Mouse (Mus musculus) kidney, postnatal 0 days (tissue): ENCODE data around the gene Med6. TPM values are rescaled to one million over a fixed set of nuclear protein-coding genes. Genes with fewer than 3 reads are reported as not detected.
A peak's percentile ranks its signal among the peaks of the same experiment; 100 is the strongest.

Experiments used
- ATAC-seq: fragments of 200-750 bp; cut with Nextera tagmentation; replicated peaks from 2 replicates; pipeline ENCODE4 v1.8.0; 2017; ENCODE audit warnings: low read depth, moderate number of reproducible peaks, moderate TSS enrichment, moderate library complexity; ENCODE audit not compliant: low FRiP score
- DNase-seq: peaks from one replicate; pipeline ENCODE4 v3.0.0-alpha.2; 2016; ENCODE audit warnings: low spot score
- H3K27ac ChIP-seq: fragments of 300-500 bp; sonication (generic); 2 replicates; pipeline ENCODE4 v1.5.1; 2014; ENCODE audit warnings: mild to moderate bottlenecking
- H3K27me3 ChIP-seq: fragments of 300-500 bp; sonication (generic); 2 replicates; pipeline ENCODE4 v1.6.1; 2014; ENCODE audit warnings: low read length, mixed read lengths; ENCODE audit not compliant: insufficient read depth
- H3K36me3 ChIP-seq: fragments of 300-500 bp; sonication (generic); 2 replicates; pipeline ENCODE4 v1.6.1; 2014; ENCODE audit warnings: low read length, mixed read lengths; ENCODE audit not compliant: insufficient read depth
- H3K4me1 ChIP-seq: fragments of 300-500 bp; sonication (generic); replicated peaks from 2 replicates; pipeline ENCODE4 v1.6.1; 2014; ENCODE audit warnings: antibody characterized with exemption, low read length, mixed read lengths; ENCODE audit not compliant: insufficient read depth
- H3K4me2 ChIP-seq: fragments of 300-500 bp; sonication (generic); 2 replicates; pipeline ENCODE4 v1.6.1; 2014; ENCODE audit warnings: mild to moderate bottlenecking, low read length, moderate library complexity, mixed read lengths
- H3K4me3 ChIP-seq: fragments of 300-500 bp; sonication (generic); replicated peaks from 2 replicates; pipeline ENCODE4 v1.5.1; 2014; ENCODE audit warnings: low read depth, low read length
- H3K9ac ChIP-seq: fragments of 300-500 bp; sonication (generic); 2 replicates; pipeline ENCODE4 v1.6.1; 2014; ENCODE audit warnings: low read depth, low read length
- H3K9me3 ChIP-seq: fragments of 300-500 bp; sonication (generic); replicated peaks from 2 replicates; pipeline ENCODE4 v1.6.1; 2016; ENCODE audit warnings: low read length, inconsistent platforms, mixed read lengths
- CTCF ChIP-seq: IDR thresholded peaks from 2 replicates; pipeline ENCODE4 v1.5.1; 2016; ENCODE audit warnings: antibody characterized with exemption, low read depth, mild to moderate bottlenecking, moderate library complexity
- WGBS: fragments of 180-500 bp; shearing (Covaris S2); extraction: QIAGEN DNeasy Blood & Tissue Kit; methylation state at CpG from one replicate; pipeline ENCODE4 v1.1.7; 2014; 5-methylcytosine and 5-hydroxymethylcytosine counted together
- polyA plus RNA-seq: library from polyadenylated mRNA; unstranded; fragments of >200 nt; fragmentation: Nextera tagmentation; extraction: Ambion mirVana; gene quantifications from 2 replicates; pipeline ENCODE4 v1.2.1, GENCODE M21; 2015

Gene Med6
- 53.4 and 54.5 TPM in 2 replicates for polyA plus RNA-seq

DNA sequence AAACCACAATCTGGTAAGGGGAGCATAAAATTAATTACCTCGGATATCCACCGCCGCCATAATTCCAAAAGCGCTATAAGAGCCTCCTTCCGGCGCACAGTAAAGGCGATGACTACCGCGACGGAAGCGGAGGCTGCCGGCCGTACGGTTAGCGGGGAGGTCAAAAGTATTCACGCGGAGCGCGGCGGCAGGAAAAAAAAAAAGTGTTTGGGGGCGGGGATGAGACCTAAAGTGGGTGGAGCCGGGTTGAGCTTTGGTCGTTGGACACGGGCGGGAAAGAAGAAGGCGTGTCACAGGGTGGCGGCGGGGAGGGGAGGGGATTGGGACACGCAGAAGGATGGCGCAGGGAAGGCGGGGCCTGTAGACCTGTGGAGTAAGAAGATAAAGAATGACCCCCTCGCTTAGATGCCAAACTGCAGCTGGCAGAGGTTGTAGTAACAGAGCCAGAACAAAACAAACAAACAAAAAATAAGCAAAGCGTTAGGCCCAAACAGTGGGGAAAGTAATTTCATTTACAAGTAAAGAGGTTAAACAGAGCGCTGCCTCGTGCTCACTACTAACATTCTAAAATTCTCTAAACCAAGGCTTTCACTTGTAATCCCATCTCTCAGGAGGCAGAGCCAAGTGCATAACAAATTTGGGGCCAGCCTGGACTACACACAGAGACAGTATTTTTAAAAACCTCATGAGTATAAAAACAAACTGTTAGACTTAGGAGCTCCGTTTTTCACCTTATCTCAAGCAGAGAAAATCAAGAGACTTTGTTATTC is at the start of gene Med6:
Gene Med6, minus strand, starts transcription at position 107 of the 770 bp plus-strand sequence.
- no peak within 1 kb of the TSS for H3K27ac ChIP-seq
- H3K36me3 ChIP-seq = 0 out of 2 replicates have a peak, but pooled peaks cover 5% of the 10 kb centered on the region
- H3K4me3 ChIP-seq = peak within 1 kb of the TSS; percentile 75
- H3K4me1 ChIP-seq = 0 out of 2 replicates have a peak, but pooled peaks cover 3% of the 10 kb centered on the region
- no peaks in the 10 kb centered on the region for H3K27me3 ChIP-seq
- TF ChIP-seq CTCF = no peak
- H3K4me2 ChIP-seq = peak within 1 kb of the TSS; percentile 73
- DNase-seq = peak; percentile 99
- WGBS = 3% methylated on average over 36 of the region's 36 CpGs
- ATAC-seq = peak; percentile 98
- H3K9me3 ChIP-seq = no peaks in the 10 kb centered on the region
- H3K9ac ChIP-seq = peak within 1 kb of the TSS; percentile 73

DNA sequence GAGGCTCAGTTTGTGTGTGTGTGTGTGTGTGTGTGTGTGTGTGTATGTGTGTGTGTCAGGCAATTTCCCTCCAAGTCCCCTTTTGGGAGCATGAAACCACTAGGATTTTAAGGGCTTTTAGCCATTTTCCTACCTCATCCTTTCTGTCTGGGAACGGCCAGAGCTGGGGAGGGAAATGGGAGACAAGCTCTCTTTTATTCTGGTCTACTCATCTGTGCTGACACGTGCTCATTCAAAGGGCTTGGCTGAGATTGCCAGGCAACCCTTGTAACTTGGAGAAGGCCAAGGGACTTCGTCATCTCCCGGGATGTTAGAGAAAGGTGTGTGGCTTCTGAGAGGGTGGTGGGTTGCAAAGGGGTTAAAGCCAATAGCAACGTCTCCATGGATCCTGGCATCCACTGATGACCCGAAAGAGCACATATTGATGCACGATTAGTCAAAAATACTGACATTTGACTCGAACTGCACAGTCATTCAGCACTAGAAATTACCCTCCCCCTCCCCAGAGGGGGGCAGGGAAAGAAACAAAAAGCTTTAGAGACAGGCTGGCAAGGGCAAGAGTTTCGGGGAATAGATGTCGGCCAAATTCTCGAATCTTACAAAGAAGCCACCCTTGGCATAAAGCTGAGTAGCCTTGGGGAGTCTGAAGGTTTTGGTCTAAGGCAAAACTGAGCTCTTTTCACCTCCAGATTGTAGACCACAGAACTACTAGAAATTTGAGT is 47.7 kb upstream of the Med6 start:
- H3K4me1 ChIP-seq = no peaks in the 10 kb centered on the region
- no peak for TF ChIP-seq CTCF
- ATAC-seq = no peak

DNA sequence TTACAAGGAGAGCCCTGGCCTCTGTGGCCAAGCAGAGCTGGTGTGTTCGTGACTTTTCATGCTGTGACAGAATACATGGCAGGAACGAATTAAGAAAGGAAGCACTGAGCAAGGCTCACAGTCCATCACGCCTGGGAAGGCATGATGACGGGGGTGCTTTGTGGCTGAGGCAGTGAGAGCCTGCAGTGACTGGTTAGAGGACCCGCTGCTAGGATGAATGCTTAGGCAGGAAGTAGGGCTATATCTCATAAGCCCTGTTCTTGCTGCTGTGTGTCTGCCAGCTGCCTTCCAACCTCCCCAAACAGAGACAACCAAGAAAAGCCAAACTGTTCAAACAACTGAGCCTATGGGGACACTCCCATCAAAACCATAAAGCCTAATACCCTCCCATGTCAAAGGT is 45.8 kb upstream of the Med6 start:
- H3K27ac ChIP-seq = no peak overlapping the region
- ATAC-seq (no peak), DNase-seq (no peak)
- no peaks in the 10 kb centered on the region for H3K27me3 ChIP-seq
- H3K4me1 ChIP-seq = no peaks in the 10 kb centered on the region
- H3K9me3 ChIP-seq = no peaks in the 10 kb centered on the region
- WGBS = 53% methylated on average over 5 of the region's 5 CpGs
- no peak overlapping the region for H3K9ac ChIP-seq
- H3K36me3 ChIP-seq = no peaks in the 10 kb centered on the region
- no peak overlapping the region for H3K4me2 ChIP-seq
- no peak overlapping the region for H3K4me3 ChIP-seq
- TF ChIP-seq CTCF = no peak

More for the DNA sequence above, 47.7 kb upstream of the Med6 start:
- H3K4me2 ChIP-seq = no peak overlapping the region
- DNase-seq = no peak
- H3K27ac ChIP-seq = no peak overlapping the region
- 78% methylated on average over 11 of the region's 11 CpGs for WGBS
- H3K36me3 ChIP-seq = no peaks in the 10 kb centered on the region
- no peaks in the 10 kb centered on the region for H3K9me3 ChIP-seq
- no peaks in the 10 kb centered on the region for H3K27me3 ChIP-seq
- H3K4me3 ChIP-seq = no peak overlapping the region
- H3K9ac ChIP-seq = no peak overlapping the region

DNA sequence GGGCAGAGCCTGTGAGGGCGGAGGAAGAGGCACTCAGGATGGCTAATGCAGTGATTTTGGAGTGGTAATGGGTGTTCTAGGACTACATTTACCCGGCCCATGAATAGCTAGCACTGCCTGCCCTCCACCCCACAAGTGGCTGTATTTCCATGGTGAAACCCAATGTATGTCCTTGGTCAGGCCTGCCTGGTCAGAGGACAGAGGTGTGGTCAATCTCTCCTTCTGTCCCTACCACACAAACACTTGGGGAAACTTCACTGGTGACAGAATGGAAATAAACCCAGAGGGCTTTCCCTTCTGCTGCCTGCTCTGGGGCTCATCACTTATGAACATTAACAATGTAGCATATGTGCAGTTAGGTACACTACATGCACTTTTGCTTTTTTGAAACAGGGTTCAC is 38.4 kb upstream of the Med6 start:
- H3K4me2 ChIP-seq = no peak overlapping the region
- peaks cover 37% of the 10 kb centered on the region for H3K27me3 ChIP-seq
- TF ChIP-seq CTCF = no peak

DNA sequence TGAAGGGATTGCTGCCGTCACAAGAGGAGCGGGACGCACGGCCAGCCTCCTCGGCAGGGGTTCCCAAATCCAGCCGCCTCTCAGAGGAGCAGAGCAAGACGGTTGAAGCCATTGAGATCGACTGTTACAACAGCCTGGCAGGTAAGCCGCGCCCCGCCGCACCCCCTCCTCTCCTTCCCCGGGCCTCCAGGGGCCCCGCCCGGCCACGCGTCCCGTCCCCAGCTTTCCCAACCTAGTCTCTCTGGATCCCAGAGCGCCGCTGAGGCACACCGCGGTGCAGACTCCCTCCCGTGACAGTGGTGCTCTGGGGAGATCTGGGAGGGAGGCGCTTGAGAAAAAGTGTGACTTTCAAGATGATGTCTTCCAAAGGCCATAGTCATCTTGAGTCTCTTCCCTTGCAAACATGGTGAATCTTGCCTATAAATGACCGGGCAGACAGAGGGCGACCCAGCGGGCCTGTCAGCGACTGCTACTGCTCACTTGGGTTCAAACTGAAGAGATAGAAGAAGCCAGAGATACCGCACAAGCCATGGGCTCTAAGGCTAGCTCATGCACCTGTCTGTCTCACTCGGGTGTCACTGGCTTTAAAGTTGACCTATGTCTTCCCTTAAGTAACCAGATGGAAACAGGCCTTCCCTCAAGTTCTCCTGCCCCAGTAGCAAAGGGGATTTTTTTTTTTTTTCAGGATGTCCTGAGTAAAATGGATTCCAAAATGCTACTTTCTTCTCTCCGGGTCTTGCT is 37.0 kb upstream of the Med6 start:
- Histone ChIP-seq H3K27ac (no peak overlapping the region), H3K4me2 (peak overlapping the region; percentile 96), H3K9ac (peak overlapping the region; percentile 51), H3K4me3 (peak overlapping the region; percentile 50), H3K4me1 (no peaks in the 10 kb centered on the region; the same call in 1 of the 2 replicates), H3K36me3 (no peaks in the 10 kb centered on the region), H3K27me3 (peaks cover 38% of the 10 kb centered on the region), H3K9me3 (no peaks in the 10 kb centered on the region)
- no peak for TF ChIP-seq CTCF
- DNase-seq = no peak
- ATAC-seq = no peak
- WGBS = 3% methylated on average over 24 of the region's 31 CpGs

More for the DNA sequence above, 38.4 kb upstream of the Med6 start:
- no peak for ATAC-seq
- no peaks in the 10 kb centered on the region for H3K36me3 ChIP-seq
- no peak overlapping the region for H3K4me3 ChIP-seq
- H3K9me3 ChIP-seq = no peaks in the 10 kb centered on the region
- H3K9ac ChIP-seq = no peak overlapping the region
- no peaks in the 10 kb centered on the region; the same call in 1 of the 2 replicates for H3K4me1 ChIP-seq
- H3K27ac ChIP-seq = no peak overlapping the region
- DNase-seq = no peak
- 74% methylated on average over 2 of the region's 2 CpGs for WGBS
